Mouse (Mus musculus) ovary, postnatal 14 days (tissue): Measurements from ENCODE around the gene Cys1.
"Not testable (repeated sequence)": the region's sequence is repeated elsewhere in the genome, so short reads cannot be mapped to it uniquely, and the experiment has no call there.

Experiments used
- DNase-seq: peaks from one replicate; pipeline ENCODE4 v3.0.0; 2022; ENCODE audit warnings: low spot score

Cys1 gene

GRCm38 (mm10) chr12:24645901-24646300 is 35.7 kb downstream of the Cys1 start:
- DNase-seq: no peak

- no peak for DNase-seq
Measured at GRCm38 (mm10) chr12:24644125-24644571, 37.5 kb downstream of the Cys1 start.

GRCm38 (mm10) chr12:24642370-24642802 is 39.2 kb downstream of the Cys1 start:
- peak; percentile 62 for DNase-seq

- DNase-seq: not testable (repeated sequence)
Measured at GRCm38 (mm10) chr12:24638787-24639186, 42.8 kb downstream of the Cys1 start.

- no peak for DNase-seq
Measured at GRCm38 (mm10) chr12:24634648-24635047, 47.0 kb downstream of the Cys1 start.

- DNase-seq: no peak
Measured at GRCm38 (mm10) chr12:24634212-24634611, 47.4 kb downstream of the Cys1 start.

- DNase-seq: no peak
Measured at GRCm38 (mm10) chr12:24633753-24634191, 47.8 kb downstream of the Cys1 start.

- no peak for DNase-seq
Measured at GRCm38 (mm10) chr12:24632404-24632803, 49.2 kb downstream of the Cys1 start.

- DNase-seq: no peak
Measured at GRCm38 (mm10) chr12:24630220-24630619, 51.4 kb downstream of the Cys1 start.

- no peak for DNase-seq
Measured at GRCm38 (mm10) chr12:24627215-24627614, 54.4 kb downstream of the Cys1 start.

GRCm38 (mm10) chr12:24626401-24626800 is 55.2 kb downstream of the Cys1 start:
- no peak for DNase-seq

- DNase-seq: no peak
Measured at GRCm38 (mm10) chr12:24623486-24624251, 57.9 kb downstream of the Cys1 start.

- no peak for DNase-seq
Measured at GRCm38 (mm10) chr12:24619436-24619835, 62.2 kb downstream of the Cys1 start.
